Mouse (Mus musculus): ENCODE measurements at regions not wholly inside any gene's neighbourhood (a gene's known extent, or its start where the extent isn't known, plus 50 kb on each side); places are given as distances from the start of the nearest gene placed in this dataset.

DNA sequence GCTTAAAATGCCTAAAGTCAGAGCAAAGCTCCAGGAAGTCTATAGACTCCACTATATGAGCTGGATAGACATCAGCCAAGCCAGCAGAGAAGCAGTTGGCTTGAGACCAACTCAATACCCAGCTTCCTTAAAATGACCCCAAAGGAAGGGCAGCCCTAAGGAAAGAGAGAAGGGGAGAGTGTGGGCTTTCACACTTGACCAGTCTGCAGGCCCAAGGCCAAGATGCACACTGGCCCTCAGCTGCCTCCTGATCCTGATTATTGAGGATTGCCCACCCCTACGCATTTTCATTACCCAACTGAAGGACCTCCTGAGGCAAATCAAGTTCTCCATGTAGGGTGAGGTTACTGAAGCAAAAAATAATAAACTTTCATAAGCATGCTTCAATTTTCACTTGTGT lies 548.6 kb downstream of the Tns1 start:
- no peak for TF ChIP-seq CTCF (IDR thresholded peaks at IDR 0.05; ENCODE audit: control insufficient read depth, insufficient read depth, insufficient read length)
- no peak for TF ChIP-seq MAX (IDR thresholded peaks at IDR 0.05)
- no peak for TF ChIP-seq MYOD1 (IDR thresholded peaks at IDR 0.05; ENCODE audit: control insufficient read depth, insufficient read length, low read depth)
- no peak for TF ChIP-seq USF1 (IDR thresholded peaks at IDR 0.05; ENCODE audit: low read depth)
- TF ChIP-seq CEBPB (IDR thresholded peaks at IDR 0.05; ENCODE audit: low read depth) = no peak

Data from C2C12 (cell line).